Mouse (Mus musculus): ENCODE results near the gene Thsd4.

DNA sequence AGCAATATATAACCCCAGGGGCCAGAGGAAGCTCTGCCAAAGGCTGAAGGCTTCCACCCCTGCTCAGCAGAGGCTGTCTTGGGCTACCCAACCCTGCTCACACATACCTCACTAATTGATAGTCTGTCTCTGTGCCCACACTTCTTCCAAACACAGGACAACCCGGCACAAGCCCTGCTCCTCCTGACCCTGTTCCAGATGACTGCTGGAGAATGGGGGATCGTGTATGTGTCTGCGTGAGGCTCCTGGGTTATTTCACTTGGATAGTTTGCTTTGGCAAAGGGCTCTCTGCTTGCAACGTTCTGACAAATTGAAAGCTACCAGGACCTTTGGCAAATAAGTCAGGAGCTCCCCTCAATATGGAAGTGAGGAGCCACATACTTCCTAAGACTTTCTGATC lies 33.0 kb downstream of the Thsd4 start:
- TF ChIP-seq POLR2A (IDR thresholded peaks at IDR 0.05; ENCODE audit: extremely low read depth, insufficient read depth, low read length) (no peak), CTCF (IDR thresholded peaks at IDR 0.05; ENCODE audit: low read depth, low read length) (no peak)
